Mouse (Mus musculus): Measurements from ENCODE around the gene Myl9.

Gene Myl9

GRCm38 (mm10) chr2:156764022-156764421 is 11.2 kb upstream of the Myl9 start:
- no peak for DNase-seq (ENCODE audit: low spot score)

- no peak for DNase-seq (ENCODE audit: low spot score)
Measured at GRCm38 (mm10) chr2:156764747-156765146, 10.5 kb upstream of the Myl9 start.

GRCm38 (mm10) chr2:156765593-156765992 is 9.6 kb upstream of the Myl9 start:
- no peak for DNase-seq (ENCODE audit: low spot score)

- no peak for DNase-seq (ENCODE audit: low spot score)
Measured at GRCm38 (mm10) chr2:156766227-156767019, 8.8 kb upstream of the Myl9 start.

- no peak for DNase-seq (ENCODE audit: low spot score)
Measured at GRCm38 (mm10) chr2:156767108-156767507, 8.1 kb upstream of the Myl9 start.

- DNase-seq (ENCODE audit: low spot score) = no peak
Measured at GRCm38 (mm10) chr2:156769274-156769673, 5.9 kb upstream of the Myl9 start.

- no peak for DNase-seq (ENCODE audit: low spot score)
Measured at GRCm38 (mm10) chr2:156773470-156773869, 1.8 kb upstream of the Myl9 start.

GRCm38 (mm10) chr2:156774035-156774737 is 1.0 kb upstream of the Myl9 start:
- no peak for DNase-seq (ENCODE audit: low spot score)

GRCm38 (mm10) chr2:156775455-156776435 is 525 bp downstream of the Myl9 start:
- no peak for DNase-seq (ENCODE audit: low spot score)

- no peak for DNase-seq (ENCODE audit: low spot score)
Measured at GRCm38 (mm10) chr2:156776907-156777306, 1.7 kb downstream of the Myl9 start.

- no peak for DNase-seq (ENCODE audit: low spot score)
Measured at GRCm38 (mm10) chr2:156777326-156778004, 2.2 kb downstream of the Myl9 start.

GRCm38 (mm10) chr2:156778571-156778970 is 3.4 kb downstream of the Myl9 start:
- no peak for DNase-seq (ENCODE audit: low spot score)

- peak; percentile 49 for DNase-seq (ENCODE audit: low spot score)
Measured at GRCm38 (mm10) chr2:156779036-156779435, 3.8 kb downstream of the Myl9 start.

- DNase-seq (ENCODE audit: low spot score) = no peak
Measured at GRCm38 (mm10) chr2:156779488-156779887, 4.3 kb downstream of the Myl9 start.

GRCm38 (mm10) chr2:156780129-156780528 is 4.9 kb downstream of the Myl9 start:
- DNase-seq (ENCODE audit: low spot score) = no peak

GRCm38 (mm10) chr2:156780752-156781151 is 5.5 kb downstream of the Myl9 start:
- DNase-seq (ENCODE audit: low spot score) = no peak

- no peak for DNase-seq (ENCODE audit: low spot score)
Measured at GRCm38 (mm10) chr2:156781281-156781680, 6.1 kb downstream of the Myl9 start.

- DNase-seq (ENCODE audit: low spot score) = no peak
Measured at GRCm38 (mm10) chr2:156781836-156782480, 6.7 kb downstream of the Myl9 start.

- DNase-seq (ENCODE audit: low spot score) = no peak
Measured at GRCm38 (mm10) chr2:156782481-156783348, 7.5 kb downstream of the Myl9 start.

- no peak for DNase-seq (ENCODE audit: low spot score)
Measured at GRCm38 (mm10) chr2:156783349-156783728, 8.1 kb downstream of the Myl9 start.
